Mouse (Mus musculus): Measurements from ENCODE around the gene Prrc2c.
"Not testable (repeated sequence)": the region's sequence is repeated elsewhere in the genome, so short reads cannot be mapped to it uniquely, and the experiment has no call there.

Prrc2c gene

DNA sequence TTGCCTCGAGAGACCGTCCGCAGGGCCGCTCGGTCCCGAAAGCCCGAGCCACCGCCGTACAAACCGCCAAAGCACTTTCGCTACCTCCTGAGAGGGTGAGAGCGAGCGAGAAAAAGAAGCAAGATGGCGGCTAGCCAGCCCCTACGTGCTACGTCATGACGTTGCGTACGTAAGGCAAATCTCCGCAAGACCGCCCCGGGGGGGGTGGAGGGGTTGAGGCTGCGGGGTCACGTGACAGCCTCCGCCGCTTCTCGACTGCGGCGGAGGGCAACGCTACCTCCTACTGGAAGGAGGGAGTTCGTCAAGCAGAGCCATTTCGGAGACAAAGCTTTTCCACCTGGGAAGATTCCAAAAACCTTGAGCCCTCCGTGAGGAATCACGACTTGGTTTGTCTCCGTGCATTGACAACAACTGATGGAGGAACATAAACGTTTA, at the start of gene Prrc2c:
TSS of gene Prrc2c (minus strand) at position 156 of the 435 bp plus-strand sequence.
- peak; percentile 93 to 99 for DNase-seq (ENCODE audit: low spot score in 2 of 2)

GRCm38 (mm10) chr1:162785222-162785621, 44.9 kb upstream of the Prrc2c start:
- DNase-seq (ENCODE audit: low spot score in 2 of 2): no peak

GRCm38 (mm10) chr1:162783669-162784248, 43.4 kb upstream of the Prrc2c start:
- DNase-seq (ENCODE audit: low spot score in 2 of 2): no peak

- not testable (repeated sequence) for DNase-seq (ENCODE audit: low spot score in 2 of 2)
Observed at GRCm38 (mm10) chr1:162781035-162781434, 40.7 kb upstream of the Prrc2c start.

- no peak for DNase-seq (ENCODE audit: low spot score in 2 of 2)
Observed at GRCm38 (mm10) chr1:162777943-162778538, 37.7 kb upstream of the Prrc2c start.

DNA sequence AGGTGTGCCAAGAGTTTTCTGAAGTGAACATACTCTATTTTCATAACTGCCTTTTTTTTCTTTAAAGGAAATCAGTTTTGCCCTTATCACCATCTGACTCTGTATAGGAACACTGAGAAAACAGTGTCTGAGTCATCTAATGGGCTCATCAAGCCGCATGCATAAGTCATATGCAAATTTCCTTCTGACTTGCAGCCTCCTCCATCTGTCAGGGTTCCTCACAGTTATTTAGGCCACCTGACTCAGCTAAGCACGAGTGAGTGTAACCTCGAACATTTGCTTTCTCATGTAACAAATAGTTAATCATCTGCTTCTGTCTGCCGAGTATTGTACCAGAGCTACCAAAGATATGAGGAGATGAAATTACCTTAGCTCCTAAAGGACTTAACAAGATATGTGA, 33.3 kb upstream of the Prrc2c start:
- peak; percentile 42 to 46 for DNase-seq (ENCODE audit: low spot score in 2 of 2)

GRCm38 (mm10) chr1:162771617-162772360, 31.4 kb upstream of the Prrc2c start:
- DNase-seq (ENCODE audit: low spot score in 2 of 2): no peak

- DNase-seq (ENCODE audit: low spot score in 2 of 2): no peak
Observed at GRCm38 (mm10) chr1:162752009-162752408, 11.7 kb upstream of the Prrc2c start.

DNA sequence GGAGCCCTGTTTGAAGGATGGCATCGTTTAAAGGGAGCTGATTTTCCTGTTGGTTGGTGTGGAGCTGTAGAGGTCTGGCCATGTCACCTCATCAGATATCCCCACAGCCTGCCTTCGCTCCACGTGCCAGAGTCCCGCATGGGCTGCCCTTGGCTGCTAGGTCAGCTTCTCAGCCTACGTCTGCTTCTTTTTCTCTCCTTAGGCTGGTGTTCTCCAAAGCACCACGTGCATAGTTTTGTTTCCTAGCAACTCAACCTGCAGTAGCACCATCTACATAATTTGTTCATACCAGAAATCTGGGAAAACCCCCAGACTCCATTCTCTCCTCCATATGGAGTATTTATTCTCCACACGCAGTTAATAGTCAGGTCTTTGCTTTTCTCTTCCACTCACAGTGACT, 9.3 kb upstream of the Prrc2c start:
- no peak for DNase-seq (ENCODE audit: low spot score in 2 of 2)

GRCm38 (mm10) chr1:162748761-162749160, 8.4 kb upstream of the Prrc2c start:
- no peak for DNase-seq (ENCODE audit: low spot score in 2 of 2)

DNA sequence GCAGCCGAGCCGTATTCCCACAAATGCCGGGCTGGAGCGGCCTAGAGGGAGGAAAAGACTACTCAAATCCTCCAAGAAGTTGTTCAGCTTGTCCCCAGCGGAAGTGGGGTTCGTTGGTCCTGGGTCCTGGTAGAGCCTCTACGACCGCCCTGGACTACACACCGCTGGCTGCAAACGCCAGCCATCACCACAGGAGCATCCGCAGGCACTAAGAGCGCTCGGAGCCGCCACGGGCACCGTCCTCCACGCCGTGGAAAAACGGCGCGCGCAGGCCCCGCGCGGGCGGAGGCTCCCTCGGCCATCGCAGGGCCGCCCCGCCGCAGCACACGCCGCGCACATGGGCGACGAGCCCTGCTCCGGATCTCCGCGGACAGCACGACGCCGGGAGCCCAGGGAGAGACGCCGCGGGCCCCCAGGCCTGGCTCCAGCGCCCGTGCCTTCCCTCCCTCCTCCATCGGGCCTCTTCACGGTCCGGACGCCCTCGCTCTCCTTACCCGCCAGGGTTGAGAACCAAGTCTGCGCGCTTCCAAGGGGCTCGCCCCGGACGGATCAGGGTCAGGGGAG, 443 bp downstream of the Prrc2c start:
- DNase-seq (ENCODE audit: low spot score in 2 of 2): peak in 1 of 2 experiments; percentile 30

GRCm38 (mm10) chr1:162739406-162739805, 950 bp downstream of the Prrc2c start:
- no peak for DNase-seq (ENCODE audit: low spot score in 2 of 2)

DNA sequence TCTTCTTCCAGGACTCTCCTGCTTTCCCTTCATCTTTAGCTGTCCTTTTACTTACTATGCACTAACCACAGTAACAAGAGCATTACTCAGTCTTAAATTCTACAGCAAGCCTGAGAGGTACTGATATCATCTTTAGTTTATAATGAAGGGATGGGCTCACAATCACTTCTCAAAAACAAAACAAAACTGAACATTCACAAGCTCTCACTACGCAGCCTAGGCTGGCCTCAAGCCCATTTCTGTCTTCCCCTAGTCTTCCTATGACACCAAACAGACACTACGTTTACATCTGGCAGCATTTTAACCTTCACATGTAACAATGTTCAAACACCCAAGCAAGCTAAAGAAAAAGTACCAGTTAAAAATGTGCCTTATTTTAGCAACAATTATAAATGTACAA, 1.9 kb downstream of the Prrc2c start:
- no peak for DNase-seq (ENCODE audit: low spot score in 2 of 2)

DNA sequence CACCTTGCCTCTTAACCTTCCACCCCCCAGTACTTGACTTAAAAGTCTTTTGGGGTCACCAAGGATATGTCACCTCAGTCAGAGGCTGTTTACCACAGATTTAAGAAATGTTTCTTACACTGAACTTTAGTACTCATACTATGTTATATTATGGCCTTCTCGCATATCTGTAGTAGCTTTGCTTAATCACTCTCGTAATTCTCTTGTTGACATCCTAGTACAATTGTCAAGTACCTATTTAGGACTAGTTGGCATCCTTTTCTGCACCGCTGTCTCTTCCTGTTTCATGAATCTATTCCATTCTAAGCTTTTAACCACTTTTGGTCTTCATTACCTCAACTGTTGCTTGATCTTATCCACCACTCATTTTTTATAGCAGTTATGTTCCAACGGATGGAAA, 5.3 kb downstream of the Prrc2c start:
- no peak for DNase-seq (ENCODE audit: low spot score in 2 of 2)

DNA sequence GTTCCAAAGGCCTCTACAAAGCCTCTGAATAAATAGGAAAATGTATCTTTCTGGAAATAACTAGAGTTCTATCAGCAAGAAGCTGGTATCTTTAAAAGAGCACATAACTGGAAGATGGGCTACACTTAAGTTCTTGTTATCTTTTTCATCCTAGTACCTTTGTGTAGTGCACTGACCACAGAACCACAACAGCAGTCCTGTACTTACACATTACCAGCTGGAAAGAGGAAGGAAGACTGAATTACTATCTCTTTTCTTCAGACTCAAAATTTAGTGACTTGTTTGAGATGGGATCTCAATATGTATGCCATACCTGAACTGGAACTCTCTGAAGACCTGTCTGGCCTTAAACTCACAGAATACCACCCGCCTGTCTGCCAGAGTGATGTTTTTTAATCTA, 6.1 kb downstream of the Prrc2c start:
- DNase-seq (ENCODE audit: low spot score in 2 of 2): no peak

- no peak for DNase-seq (ENCODE audit: low spot score in 2 of 2)
Observed at GRCm38 (mm10) chr1:162732041-162732440, 8.3 kb downstream of the Prrc2c start.

GRCm38 (mm10) chr1:162729436-162729835, 10.9 kb downstream of the Prrc2c start:
- DNase-seq (ENCODE audit: low spot score in 2 of 2): no peak

- DNase-seq (ENCODE audit: low spot score in 2 of 2): no peak
Observed at GRCm38 (mm10) chr1:162727981-162728380, 12.4 kb downstream of the Prrc2c start.

DNA sequence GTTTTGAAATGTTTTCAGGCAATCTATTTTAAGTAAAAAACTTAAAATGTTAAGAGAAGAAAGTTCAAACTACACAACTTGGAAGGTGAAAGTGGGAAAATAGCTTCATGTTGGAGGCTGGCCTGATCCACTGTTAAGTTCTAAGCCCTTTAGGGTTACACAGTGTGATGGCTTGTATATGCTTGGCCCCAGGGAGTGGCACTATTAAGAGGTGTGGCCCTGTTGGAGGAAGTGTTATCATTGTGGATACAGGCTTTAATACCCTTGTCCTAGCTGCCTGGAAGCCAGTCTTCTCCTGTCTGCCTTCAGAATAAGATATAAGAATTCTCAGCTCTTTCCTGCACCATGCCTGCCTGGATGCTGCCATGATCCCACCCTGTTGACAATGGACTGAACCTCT, 16.7 kb downstream of the Prrc2c start:
- no peak for DNase-seq (ENCODE audit: low spot score in 2 of 2)

GRCm38 (mm10) chr1:162720645-162721044, 19.7 kb downstream of the Prrc2c start:
- no peak for DNase-seq (ENCODE audit: low spot score in 2 of 2)

DNA sequence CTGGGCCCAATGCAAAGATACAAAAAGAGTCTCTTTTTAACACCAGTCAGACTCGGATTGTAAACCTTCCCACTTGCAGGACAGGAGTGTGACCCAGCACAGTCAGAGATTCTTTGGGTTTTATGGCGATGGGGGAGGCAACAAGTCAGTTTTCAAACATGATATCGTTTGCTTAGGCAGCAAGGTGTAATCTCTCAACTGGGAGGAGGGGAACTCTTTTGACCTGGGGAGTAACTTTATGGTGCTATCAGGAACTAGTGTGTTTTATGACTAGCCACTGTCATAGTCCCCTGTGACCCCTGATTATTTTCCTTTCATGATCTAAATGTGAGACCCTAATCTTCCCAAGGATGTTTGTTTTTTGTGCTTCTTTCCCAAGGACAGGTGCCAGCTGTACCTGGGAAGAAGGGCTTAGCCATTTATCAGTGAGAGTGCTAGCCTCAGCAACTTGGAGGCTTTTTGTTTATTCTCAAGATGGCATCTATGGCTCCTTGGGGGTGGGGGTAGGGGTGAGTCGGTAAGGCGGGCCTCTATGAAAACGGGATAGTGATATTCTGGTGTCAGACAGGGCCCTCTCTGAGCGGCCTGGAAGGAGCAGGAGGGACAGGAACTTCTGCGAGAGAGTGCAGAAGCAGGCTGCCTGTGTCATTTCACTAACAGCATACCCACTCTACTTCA, 39.8 kb downstream of the Prrc2c start:
- DNase-seq (ENCODE audit: low spot score in 2 of 2): no peak

DNA sequence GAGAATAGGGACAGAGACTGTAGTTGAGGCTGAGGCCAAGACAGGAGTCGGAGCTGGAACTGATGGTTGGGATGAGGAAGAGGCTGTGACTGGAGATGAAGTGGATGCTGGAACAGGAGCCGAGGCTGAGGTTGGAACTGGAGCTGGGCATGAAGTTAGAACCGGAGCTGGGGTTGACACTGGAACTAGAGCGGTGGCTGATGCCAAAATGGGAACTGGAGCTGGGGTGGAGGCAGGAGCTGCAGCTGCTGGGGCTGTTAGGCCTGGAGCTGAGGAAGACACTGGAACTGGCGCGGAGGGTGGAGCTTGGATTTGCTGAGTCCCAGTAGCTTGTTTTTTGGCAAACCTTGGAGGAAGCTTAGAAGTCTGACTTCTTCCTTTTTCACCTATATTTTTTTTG, 42.5 kb downstream of the Prrc2c start:
- DNase-seq (ENCODE audit: low spot score in 2 of 2): no peak

Data from left cerebral cortex, adult 9 months (tissue).